ENCODE assay signal across 13 mouse cellular contexts in the genomic region with DNA sequence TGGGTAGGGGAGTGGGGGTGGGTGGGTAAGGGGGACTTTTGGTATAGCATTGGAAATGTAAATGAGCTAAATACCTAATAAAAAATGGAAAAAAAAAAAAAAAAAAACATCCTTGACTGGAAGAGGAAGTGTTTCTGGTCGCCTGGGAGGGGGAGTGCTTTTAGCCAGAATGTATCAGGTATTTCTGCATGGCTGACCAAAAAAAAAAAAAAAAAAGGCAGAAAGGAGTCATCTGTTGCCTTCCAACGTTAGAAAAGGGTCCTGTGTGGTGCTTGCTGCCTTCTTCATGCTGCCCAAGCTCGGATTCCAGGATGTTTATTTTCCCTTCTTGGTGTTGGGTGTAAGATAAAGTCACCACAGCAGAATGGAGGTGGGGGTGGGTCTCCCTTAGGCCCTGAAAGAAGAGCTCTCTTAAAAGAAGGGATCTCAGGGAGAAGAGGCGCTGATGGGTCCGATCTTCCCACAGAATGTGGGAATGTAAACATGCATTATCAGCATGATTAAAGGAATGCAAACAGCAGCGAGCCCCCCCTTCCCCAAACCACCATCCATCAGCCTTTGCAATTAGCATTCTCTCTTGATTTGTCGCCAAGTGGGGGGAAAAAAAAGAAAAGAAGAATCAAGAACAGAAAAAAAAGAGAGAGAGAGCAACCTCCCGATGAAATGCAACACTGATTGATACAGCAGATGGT.
DNase-seq lines count a peak whose midpoint lies in the region; ATAC-seq and TF ChIP-seq lines count a peak whose summit lies in the region.
"Had no signal": no experiment of that assay in that cellular context is flagged by ENCODE, and none has a peak within 500 bp of the region (broad histone marks: within the 10 kb centered on the region; RNA-seq: fewer than 3 reads in every experiment).

No protein-coding gene starts in this region.

- no peak for TF ChIP-seq CTCF in liver, adult 2 months (IDR thresholded peaks at IDR 0.05; ENCODE audit: low read depth, low read length)
- TF ChIP-seq CTCF in liver, postnatal 0 days (IDR thresholded peaks at IDR 0.05; ENCODE audit: low read depth) = no peak

- no peak overlapping the region for H3K4me3 ChIP-seq in liver, adult 2 months (ENCODE audit: insufficient read depth, low read depth, low read length)
- no peak overlapping the region for H3K4me3 ChIP-seq in liver, postnatal 0 days (ENCODE audit: low read depth, low read length)
- H3K4me3 ChIP-seq in hindbrain, embryonic 11.5 days (ENCODE audit: low read depth, low read length) = no peak overlapping the region
- H3K4me3 ChIP-seq in neural tube, embryonic 13.5 days = peak overlapping the region; percentile 13
- H3K4me3 ChIP-seq: erythroblast, embryonic 14.5 days; limb, embryonic 12.5 days had no signal

- 20% methylated on average over 8 of the region's 8 CpGs for WGBS in liver, adult 2 months
- 18% methylated on average over 8 of the region's 8 CpGs for WGBS in liver, postnatal 0 days (ENCODE audit: insufficient replicate concordance)
- WGBS in hindbrain, embryonic 11.5 days = 17% methylated on average over 8 of the region's 8 CpGs
- WGBS in neural tube, embryonic 13.5 days = 12% methylated on average over 8 of the region's 8 CpGs

- TF ChIP-seq EP300 in liver, postnatal 0 days (IDR thresholded peaks at IDR 0.05; ENCODE audit: low read depth) = no peak

- no peaks in the 10 kb centered on the region for H3K36me3 ChIP-seq in liver, adult 2 months (ENCODE audit: control insufficient read depth, insufficient read depth, low read length)
- H3K36me3 ChIP-seq in liver, postnatal 0 days (replicated peaks; ENCODE audit: insufficient read depth, low read length) = no peaks in the 10 kb centered on the region
- no peaks in the 10 kb centered on the region for H3K36me3 ChIP-seq in hindbrain, embryonic 11.5 days (ENCODE audit: control insufficient read depth, insufficient read depth, low read length)
- H3K36me3 ChIP-seq in neural tube, embryonic 13.5 days = no peaks in the 10 kb centered on the region
- H3K36me3 ChIP-seq: limb, embryonic 12.5 days had no signal

- H3K27me3 ChIP-seq in liver, adult 2 months (ENCODE audit: control insufficient read depth, insufficient read depth, low read length) = no peaks in the 10 kb centered on the region
- no peaks in the 10 kb centered on the region for H3K27me3 ChIP-seq in liver, postnatal 0 days (ENCODE audit: insufficient read depth, low read length)
- H3K27me3 ChIP-seq in hindbrain, embryonic 11.5 days (ENCODE audit: control insufficient read depth, insufficient read depth, low read length) = no peaks in the 10 kb centered on the region
- no peaks in the 10 kb centered on the region for H3K27me3 ChIP-seq in neural tube, embryonic 13.5 days
- H3K27me3 ChIP-seq: limb, embryonic 12.5 days had no signal

- H3K27ac ChIP-seq in liver, adult 2 months (replicated peaks; ENCODE audit: insufficient read depth, low read depth, low read length) = no peak overlapping the region
- no peak overlapping the region for H3K27ac ChIP-seq in liver, postnatal 0 days (ENCODE audit: low read depth)
- H3K27ac ChIP-seq in hindbrain, embryonic 11.5 days (ENCODE audit: low read depth, low read length) = no peak overlapping the region
- H3K27ac ChIP-seq in neural tube, embryonic 13.5 days (replicated peaks) = peak overlapping the region; percentile 80
- H3K27ac ChIP-seq: limb, embryonic 12.5 days had no signal

- TF ChIP-seq POLR2A in liver, adult 2 months (IDR thresholded peaks at IDR 0.05; ENCODE audit: extremely low read depth, insufficient read depth, low read length) = no peak

- no peaks in the 10 kb centered on the region for H3K9me3 ChIP-seq in liver, postnatal 0 days (ENCODE audit: low read length)
- no peaks in the 10 kb centered on the region for H3K9me3 ChIP-seq in hindbrain, embryonic 11.5 days (ENCODE audit: control insufficient read depth, low read length)
- no peaks in the 10 kb centered on the region; the same call in 1 of the 2 replicates for H3K9me3 ChIP-seq in neural tube, embryonic 13.5 days

- no peak for ATAC-seq in liver, postnatal 0 days
- peak; percentile 50; the same call in 1 of the 2 replicates for ATAC-seq in hindbrain, embryonic 11.5 days (ENCODE audit: low FRiP score)
- peak; percentile 54 for ATAC-seq in neural tube, embryonic 13.5 days (ENCODE audit: low read depth)

- peak; percentile 23 for DNase-seq in embryo, embryonic 9.5 days (ENCODE audit: extremely low spot score)
- no peak for DNase-seq in embryo, embryonic 11 days
- DNase-seq in liver, adult 2 months (ENCODE audit: extremely low read depth, low read depth, low spot score) = peak; percentile 2
- DNase-seq in liver, postnatal 0 days = no peak
- DNase-seq in hindbrain, embryonic 11.5 days (ENCODE audit: low spot score) = peak; percentile 15
- DNase-seq in thymus, postnatal 0 days (ENCODE audit: low spot score) = no peak
- no peak for DNase-seq in frontal cortex, postnatal 14 days (ENCODE audit: low spot score in 2 of 2)
- DNase-seq: adrenal gland, adult 8-10 months; cerebellum, adult 18-20 months; thymus, postnatal 4 days had no signal

- H3K9ac ChIP-seq in liver, adult 2 months (ENCODE audit: low read depth, low read length) = no peak overlapping the region
- no peak overlapping the region for H3K9ac ChIP-seq in liver, postnatal 0 days (replicated peaks)
- H3K9ac ChIP-seq in hindbrain, embryonic 11.5 days (ENCODE audit: low read depth, low read length) = no peak overlapping the region
- peak overlapping the region; percentile 39; the same call in 1 of the 2 replicates for H3K9ac ChIP-seq in neural tube, embryonic 13.5 days
- H3K9ac ChIP-seq: limb, embryonic 12.5 days had no signal

- H3K4me1 ChIP-seq in liver, adult 2 months (ENCODE audit: control insufficient read depth, insufficient read depth, low read length) = no peaks in the 10 kb centered on the region
- no peaks in the 10 kb centered on the region for H3K4me1 ChIP-seq in liver, postnatal 0 days (ENCODE audit: insufficient read depth)
- H3K4me1 ChIP-seq in hindbrain, embryonic 11.5 days (replicated peaks; ENCODE audit: control insufficient read depth, insufficient read depth, low read length) = no peaks in the 10 kb centered on the region
- H3K4me1 ChIP-seq in neural tube, embryonic 13.5 days (replicated peaks) = peaks cover 5% of the 10 kb centered on the region; the same call in 1 of the 2 replicates
- H3K4me1 ChIP-seq: limb, embryonic 12.5 days had no signal

- H3K79me2 ChIP-seq in liver, adult 2 months (ENCODE audit: control insufficient read depth, insufficient read depth, low read length) = no peaks in the 10 kb centered on the region

- no peak overlapping the region for H3K4me2 ChIP-seq in liver, postnatal 0 days (ENCODE audit: low read depth, low read length)
- no peak overlapping the region for H3K4me2 ChIP-seq in hindbrain, embryonic 11.5 days (replicated peaks; ENCODE audit: low read depth, low read length)
- peak overlapping the region; percentile 44 for H3K4me2 ChIP-seq in neural tube, embryonic 13.5 days
- H3K4me2 ChIP-seq: limb, embryonic 12.5 days had no signal

Comparison
In these comparisons a context has a peak if more than half of its experiments do, and no peak if none do; other contexts are left out.
1. DNase-seq: peak in embryo, embryonic 9.5 days (single experiment), liver, adult 2 months (single experiment) and hindbrain, embryonic 11.5 days (single experiment); none in embryo, embryonic 11 days (single experiment), liver, postnatal 0 days (single experiment), thymus, postnatal 0 days (single experiment) and frontal cortex, postnatal 14 days (0 of 2).